Mouse (Mus musculus) NIH3T3 (cell line): ENCODE measurements around the gene Syf2.
"Not testable (repeated sequence)": the region's sequence is repeated elsewhere in the genome, so short reads cannot be mapped to it uniquely, and the experiment has no call there.

Experiments
- DNase-seq: peaks from one replicate; pipeline ENCODE4 v3.0.0-alpha.2; 2012; ENCODE audit warnings: low read depth

Syf2 gene

DNA sequence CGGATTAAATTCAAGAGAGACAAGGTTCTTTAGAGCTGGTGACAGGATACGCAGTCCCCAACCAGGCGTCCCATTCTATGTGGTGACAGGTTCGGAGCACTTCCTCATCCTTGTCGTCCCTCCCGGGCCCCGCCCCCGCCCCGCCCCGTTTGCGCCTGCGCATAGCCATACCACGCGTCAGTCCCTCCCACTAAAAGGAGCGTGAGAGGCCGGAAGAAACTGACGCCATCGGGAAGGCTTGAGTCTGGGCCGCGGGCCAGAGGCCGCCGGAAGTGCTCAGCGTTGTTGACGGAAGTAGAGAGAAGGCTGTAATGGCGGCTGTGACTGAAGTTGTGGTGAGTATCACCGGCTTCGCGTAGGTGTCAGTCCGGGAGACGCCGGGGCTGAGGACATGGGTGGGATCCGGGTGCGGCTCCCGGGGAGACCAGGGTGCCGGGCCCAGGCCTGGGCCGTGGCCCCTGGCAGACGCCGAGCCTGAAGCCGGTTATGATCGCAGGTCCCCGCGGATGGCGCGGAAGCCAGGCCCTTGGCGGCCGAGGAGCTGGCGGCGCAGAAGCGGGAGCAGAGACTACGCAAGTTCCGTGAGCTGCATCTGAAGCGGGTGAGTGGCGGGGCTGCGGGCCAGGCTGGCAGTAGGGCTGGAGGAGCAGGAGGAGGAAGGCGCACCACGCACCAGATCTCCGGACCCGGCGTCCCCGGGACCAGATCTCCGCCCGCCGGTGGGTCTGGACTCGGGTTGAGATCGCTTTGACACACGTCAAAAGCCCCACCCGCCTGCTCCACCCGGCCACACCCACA lies at the start of gene Syf2:
TSS of gene Syf2 (plus strand) at position 215 of the 798 bp plus-strand sequence.
- DNase-seq, result peak; percentile 98

DNA sequence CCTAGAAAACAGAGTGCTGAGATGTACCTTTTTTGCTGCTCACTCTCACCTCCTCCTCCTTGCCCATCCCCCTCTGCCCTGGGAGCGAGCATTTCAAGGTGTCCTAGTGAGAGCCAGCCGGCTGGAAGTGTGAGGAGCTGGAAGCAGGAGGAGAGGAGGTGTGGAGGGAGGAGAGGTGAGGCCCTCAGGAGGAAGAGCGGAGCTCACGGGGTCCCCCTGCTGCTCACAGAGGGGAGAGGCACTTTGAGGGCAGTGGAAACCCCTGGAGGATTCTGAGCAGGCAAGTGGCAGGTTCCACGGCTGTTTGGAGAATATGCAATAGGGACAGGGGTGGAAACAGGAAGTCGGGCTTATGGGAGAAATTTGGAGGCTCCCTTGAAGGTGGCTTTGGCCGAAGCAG lies 47.4 kb upstream of the Syf2 start:
- peak; percentile 63 for DNase-seq

DNA sequence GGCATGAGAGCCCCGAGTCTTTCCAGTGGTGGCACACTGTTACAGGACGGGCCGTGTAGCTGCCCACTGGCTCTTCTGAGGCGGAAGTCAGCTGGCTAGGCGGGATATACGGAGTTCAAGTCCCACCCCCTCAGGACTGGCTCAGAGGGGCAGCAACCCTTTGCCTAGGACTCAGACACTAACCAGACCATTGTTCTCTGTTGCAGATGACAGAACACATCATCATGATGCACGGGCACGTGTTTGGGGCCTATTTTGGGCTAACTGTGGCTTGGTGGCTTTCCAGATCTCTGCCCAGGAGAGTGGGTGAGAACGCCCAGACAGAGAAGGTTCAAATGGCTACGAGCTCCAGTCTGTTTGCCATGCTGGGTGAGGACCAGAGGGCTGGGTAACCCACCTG lies 46.9 kb upstream of the Syf2 start:
- DNase-seq, result peak; percentile 11

DNA sequence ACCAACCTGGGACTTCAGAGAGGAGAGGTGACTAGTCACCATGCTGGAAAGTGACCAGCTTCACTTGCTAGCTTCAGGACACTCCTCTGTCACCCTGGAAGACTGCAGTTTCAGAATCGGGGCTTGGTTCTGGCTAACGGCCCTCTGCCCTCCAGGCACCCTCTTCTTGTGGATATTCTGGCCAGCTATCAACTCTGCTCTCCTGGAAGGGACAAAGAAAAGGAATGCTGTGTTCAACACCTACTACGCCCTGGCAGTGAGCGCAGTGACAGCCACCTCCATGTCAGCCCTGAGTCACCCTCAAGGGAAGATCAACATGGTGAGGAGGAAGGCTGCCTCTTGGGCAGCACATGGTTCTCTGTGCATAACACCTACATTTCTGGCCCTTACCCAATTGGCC lies 46.3 kb upstream of the Syf2 start:
- no peak for DNase-seq

DNA sequence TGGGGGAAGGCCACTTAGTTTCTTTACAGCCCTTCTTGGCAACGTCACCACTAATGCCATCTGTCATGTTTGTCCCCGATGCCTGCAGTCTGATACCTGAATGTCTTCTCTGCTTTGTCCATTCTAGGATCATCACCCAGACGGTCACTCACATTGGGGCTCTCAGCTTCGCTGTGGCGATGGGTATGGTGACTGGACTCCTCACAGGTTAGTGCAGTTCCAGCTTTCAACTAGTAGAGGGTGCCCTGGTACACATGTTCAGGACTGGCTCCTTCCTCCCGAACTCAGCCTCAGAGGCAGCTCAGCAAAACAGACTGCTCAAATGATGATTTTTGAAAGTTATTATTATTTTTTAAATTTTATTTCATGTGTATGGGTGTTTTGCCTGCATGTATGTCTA lies 38.6 kb upstream of the Syf2 start:
- DNase-seq, result no peak

DNA sequence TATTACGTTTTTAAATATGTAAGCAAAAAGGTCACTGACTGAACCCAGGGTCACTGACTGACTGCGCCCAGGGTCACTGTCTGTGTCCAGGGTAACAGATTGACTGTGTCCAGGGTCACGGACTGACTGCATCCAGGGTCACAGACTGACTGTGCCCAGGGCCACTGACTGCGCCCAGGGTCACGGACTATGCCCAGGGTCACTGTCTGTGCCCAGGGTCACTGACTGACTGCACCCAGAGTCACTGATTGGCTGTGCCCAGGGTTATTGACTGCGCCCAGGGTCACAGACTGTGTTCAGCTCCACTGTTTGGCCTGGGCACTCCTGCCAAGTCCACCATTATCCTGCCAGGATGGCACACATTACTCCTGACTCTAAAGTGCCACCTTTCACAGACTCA lies 33.4 kb upstream of the Syf2 start:
- no peak for DNase-seq

DNA sequence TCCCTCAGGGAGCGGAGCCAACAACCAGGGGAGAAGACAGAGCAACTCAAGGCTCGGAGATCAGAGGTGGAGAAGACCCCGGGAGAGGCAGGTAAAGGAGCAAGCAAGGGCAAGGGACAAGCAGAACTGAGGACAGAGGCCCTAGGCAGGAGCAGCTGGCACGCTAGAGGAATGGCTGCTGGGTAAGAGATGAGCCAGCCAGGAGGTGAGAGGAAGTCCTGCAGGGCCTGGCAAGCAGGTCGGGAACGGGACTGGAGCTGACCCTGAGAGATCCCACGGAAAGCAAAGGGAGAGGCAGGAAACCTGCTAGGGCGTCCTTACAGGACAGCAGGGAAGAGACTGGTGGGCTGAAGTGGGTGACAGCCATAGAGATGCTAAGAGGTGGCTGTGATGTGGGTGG lies 29.6 kb upstream of the Syf2 start:
- DNase-seq, result no peak

DNA sequence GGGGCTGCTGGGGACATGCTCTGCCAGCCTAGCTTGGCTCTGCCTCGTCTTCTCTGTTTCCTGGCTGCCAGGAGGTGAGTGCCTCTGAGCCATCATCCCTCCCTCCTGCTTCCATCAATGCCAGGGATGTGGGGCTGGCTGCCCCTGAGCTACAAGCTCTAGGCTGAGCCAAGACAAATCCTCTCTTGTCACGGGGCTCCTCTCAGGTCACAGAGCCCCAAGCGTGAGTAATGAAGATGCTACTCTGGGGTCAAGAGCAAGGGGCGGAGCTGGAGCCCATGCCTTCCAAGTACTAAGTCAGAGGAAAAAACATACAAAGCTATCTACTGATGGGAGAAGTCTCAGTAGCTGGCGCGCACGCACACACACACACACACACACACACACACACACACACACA lies 27.7 kb upstream of the Syf2 start:
- DNase-seq, result no peak

DNA sequence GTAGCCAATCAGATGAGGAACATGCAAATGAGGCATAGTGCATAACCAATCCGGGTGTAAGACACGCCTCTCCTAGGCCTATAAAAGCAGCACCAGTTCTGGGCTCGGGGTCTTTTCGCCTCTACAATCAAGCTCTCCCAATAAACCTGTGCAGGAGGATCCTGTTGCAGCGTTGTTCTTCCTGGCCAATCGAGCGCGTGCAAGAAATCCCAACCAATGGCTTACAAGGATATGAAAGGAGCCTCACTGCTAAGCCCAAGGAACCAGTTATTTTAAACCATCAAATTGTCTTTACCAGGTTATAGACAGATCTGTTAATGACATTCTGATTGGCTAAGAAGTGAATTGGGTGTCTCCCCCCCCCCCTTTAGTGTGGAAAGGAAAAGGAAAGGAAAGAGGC lies 19.3 kb upstream of the Syf2 start:
- DNase-seq, result not testable (repeated sequence)

DNA sequence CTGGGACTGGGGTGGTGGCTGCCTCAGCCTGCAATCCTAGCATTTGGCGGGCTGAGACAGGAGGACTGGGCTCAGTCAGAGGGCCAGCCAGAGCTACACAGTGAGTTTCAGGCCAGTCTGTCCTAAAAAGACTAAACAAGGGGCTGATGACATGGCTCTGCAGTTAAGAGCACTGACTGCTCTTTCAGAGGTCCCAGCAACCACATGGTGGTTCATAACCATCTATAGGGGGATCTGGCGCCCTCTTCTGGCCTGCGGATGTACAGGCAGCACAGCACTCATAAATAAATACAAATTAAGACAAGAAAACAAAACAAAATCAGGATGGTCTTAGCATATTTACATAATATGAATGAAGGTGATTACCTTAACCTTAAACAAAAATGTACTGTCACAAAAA lies 17.3 kb upstream of the Syf2 start:
- peak; percentile 84 for DNase-seq

DNA sequence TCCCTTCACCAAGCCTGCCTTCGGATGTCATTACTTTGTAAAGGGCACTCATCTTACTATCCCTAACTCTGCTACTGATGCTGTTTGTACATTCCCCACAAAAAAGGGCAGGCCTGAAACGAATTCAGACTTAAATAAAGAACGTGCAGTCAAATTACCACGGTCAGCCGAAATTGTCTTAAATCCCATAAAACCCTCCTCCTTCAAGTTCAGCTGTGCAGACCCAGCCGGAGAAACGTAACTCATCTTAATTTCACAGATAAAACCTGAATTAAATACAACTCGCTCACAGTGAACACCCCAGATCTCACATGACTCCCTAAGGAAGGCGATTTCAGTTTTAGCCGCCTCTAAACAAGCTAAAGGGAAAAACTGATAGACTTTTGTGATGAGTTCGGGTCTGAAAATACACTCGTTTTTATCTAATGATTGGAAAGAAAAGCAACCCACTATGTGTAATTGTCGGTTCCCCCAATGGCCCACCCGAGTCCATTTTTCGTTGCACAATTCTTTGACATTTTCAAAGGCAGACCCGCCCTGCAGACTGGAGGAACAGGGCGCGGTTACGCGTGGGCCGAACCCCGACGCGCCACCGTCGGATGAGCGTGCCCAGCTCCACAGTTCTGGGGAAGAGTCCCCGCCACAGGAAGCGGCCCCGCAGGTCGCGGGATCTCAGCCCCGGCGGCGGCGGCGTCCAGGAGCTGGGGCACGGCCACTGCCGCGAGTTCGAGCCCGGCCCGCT lies 16.4 kb upstream of the Syf2 start:
- no peak for DNase-seq

DNA sequence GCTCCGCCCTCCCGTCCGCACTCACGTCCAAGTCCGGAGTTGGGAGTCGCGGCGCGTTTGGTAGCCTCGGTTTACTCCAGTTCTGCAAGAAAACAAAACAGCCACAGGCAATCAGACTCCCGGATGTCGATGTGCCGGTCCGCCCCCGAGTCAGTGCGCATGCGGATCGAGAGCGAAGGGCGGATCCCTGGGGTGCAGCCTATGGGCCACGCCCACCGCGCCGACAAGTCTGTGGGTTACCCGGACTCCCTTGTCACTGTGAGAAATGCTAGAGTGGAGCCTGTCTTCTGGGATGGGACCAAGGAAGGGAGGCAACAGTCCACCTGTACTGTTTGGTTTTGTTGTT lies 15.9 kb upstream of the Syf2 start, which contains the start of gene Tmem50a:
TSS of gene Tmem50a (minus strand) at position 161 of the 346 bp plus-strand sequence.
- peak; percentile 95 for DNase-seq

DNA sequence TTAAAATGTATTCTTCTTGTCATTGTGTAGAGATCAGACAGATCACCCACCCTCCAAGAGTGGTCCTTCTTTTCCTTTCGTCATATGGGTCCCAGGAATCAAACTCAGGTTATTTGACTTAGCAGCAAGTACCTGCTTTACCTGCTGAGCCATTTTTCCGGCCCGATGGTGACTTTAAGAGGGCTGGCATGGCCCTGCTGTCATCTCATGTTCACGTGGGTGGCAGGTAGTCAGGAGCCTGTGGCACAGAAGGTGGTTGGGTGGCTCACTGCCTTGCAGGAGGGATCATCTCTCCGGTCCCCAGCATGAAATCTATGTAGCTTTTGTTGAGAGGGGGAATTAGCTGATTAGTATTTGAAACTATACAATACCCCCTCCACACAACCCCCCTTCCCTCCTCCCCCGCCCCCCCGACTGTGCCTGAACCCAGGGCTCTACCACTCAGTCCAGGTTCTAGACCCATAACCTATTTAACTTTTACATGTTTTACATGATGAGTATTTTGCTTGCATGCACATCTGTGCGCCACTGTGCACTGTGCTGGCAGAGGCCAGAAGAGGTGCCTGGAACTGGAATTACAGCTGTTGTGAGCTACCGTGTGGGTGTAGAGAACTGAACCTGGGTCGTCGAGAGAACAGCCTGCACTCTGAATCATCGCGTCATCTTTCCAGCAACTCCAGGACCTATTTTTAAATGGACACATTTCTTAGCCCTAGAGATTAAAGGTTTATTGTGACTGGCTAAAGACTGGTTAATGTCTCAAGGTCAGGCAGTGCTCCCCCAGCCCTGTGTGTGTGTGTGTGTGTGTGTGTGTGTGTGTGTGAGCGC lies 15.3 kb upstream of the Syf2 start:
- DNase-seq, result peak; percentile 7

DNA sequence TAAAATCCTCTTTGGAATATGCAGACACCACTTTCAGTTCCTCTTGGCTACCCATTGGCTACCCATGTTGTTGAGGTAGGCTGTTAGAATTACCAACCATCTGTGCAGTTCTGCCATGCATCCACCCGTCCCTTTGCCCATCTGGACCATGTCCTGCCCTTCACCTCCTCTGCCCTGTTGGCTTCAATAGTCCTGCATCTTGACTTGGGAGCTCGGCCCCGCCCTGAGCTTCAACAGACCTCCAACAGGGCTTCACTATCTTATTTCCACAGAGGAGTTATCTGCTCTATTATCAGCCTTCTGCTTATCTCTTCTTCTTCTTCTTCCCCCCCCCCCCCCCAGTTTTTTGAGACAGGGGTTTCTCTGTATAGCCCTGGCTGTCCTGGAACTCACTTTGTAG lies 13.5 kb upstream of the Syf2 start:
- no peak for DNase-seq

DNA sequence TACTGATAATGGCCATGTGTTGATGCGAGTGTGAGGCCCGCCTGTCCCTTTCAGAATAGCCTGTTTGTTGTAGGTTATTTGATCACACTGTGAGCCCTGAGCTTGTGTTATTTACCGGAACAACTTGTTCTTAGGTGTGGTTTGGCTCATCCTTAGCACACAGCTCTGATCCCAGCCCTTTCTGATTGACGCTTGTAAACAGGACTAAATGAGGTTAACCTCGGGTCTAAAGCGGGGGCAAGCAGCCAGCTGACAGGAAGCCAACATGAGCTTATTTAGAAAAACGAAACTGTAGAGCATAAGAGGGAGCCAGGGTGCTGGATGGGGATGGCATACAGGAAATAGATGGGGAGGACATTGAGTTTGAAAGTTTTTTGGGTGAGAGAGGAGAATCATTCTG lies 12.3 kb upstream of the Syf2 start:
- DNase-seq, result peak; percentile 83

DNA sequence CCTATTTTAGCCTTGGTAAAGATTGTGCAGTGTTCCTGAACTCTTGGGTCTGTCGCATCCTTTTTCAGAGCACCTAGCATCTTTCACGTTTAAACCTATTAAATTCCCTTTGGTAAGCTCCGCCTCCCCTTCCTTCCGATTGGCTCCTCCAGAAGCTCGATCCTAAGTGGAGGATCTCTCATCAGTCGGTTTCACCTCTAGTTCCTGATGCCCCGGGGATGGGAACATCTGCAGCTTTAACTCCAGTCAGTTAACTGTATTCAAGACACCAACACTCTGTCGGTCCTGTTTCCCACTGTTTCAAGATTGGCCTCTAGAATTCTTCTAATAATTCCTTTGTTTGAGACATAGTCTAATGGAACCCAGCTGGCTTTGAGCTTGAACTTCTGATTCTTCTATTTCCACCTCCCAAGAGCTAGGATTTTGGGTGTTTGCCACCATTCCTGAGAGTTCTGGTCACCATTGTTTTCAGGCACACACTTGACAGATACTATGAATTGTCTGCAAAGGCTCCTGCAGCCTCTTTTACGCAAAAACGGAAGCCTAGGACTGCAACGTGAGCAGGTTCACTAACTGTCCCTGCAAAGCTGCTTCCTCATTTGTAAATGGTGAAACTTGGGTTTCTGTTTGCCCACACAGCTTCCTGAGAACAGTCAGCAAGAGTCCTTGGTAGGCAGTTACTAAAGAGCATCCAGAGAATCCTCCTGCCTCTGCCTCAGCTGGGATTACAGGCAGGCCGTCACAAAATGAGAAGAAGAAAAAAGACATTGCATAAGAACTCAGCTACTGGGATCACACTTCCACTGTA lies 10.8 kb upstream of the Syf2 start:
- peak; percentile 50 for DNase-seq

DNA sequence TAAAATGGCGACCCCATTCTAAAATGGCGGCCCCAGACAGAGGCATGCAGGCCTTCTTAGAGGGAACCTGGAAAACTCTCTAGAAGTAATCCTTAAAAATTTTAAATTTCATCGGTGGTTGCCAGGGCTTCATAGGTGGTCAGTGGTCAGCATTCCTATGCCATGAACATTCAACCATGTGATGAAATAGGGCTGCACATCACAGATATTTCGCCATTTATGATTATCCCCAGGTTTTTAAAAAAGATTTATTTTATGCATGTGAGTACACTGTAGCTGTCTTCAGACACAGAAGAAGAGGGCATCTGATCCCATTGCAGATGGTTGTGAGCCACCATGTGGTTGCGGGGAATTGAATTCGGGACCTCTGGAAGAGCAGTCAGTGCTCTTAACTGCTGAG lies 10.1 kb upstream of the Syf2 start:
- DNase-seq, result peak; percentile 77

DNA sequence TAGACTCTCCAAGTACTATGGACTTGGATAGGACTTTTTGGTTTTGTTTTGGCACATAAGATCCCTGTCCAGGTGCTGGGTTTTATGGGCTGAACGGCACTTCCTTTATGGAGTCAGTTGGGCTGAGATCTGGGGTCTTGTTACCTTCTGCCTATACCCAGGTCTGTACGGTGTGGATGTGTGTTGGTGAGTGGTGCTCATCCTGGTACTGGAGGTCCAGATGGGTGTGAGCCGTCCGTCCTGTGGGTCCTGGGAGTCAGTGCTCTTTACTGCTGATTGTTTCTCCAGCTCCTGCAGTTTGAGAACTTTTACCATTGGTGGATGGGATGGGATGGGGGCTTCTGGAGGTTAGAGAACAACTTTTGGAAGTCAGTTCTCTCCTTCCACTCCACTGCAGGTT lies 9.0 kb upstream of the Syf2 start:
- DNase-seq, result no peak

DNA sequence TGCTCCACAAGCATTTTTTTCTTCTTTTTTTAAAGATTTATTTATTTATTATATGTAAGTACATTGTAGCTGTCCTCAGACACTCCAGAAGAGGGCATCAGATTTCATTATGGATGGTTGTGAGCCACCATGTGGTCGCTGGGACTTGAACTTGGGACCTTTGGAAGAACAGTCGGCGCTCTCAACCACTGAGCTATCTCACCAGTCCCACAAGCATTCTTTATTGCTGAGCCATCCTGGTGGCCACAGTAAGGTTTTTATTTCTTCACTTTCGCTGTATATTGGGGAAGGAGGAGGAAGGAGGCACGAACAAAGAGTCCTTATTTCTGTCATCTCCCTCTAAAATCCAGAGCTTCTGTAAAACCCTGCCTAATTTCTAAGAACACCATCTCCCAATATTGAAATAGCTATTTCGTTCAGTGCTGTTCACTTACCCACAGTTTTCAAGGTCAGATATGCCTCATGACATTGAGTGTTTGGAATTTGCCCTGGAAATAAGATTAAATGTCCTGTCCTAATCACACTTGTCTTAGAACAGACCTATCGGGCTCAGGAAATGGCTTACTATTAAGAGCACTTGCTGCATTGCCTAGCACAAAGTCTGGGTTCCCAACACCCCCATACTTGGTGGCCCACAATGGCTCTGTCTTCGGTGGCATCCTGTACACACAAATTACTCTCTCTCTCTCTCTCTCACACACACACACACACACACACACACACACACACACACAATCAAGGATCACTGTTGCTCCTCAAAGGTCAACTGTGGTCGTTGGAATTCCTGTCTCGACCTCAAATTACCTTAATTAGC lies 8.4 kb upstream of the Syf2 start:
- DNase-seq, result no peak

DNA sequence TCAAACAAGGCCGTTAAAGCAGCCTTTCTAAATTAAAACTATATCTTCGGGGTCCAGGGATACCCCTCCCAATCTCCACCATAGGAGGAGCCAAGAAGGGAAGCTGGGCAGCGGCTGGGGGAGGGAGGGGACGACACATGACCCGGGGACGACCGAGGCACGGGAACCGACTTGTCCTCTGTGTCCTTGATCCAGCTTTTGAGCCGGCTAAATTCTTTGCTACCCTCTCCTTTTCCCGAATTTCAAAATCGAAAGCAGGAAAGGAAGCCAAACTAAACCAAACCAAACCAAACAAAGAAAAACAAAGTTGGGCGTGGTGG lies 7.8 kb upstream of the Syf2 start:
- DNase-seq, result no peak
